Mouse (Mus musculus): Measurements from ENCODE around the gene Kif3c.

DNA sequence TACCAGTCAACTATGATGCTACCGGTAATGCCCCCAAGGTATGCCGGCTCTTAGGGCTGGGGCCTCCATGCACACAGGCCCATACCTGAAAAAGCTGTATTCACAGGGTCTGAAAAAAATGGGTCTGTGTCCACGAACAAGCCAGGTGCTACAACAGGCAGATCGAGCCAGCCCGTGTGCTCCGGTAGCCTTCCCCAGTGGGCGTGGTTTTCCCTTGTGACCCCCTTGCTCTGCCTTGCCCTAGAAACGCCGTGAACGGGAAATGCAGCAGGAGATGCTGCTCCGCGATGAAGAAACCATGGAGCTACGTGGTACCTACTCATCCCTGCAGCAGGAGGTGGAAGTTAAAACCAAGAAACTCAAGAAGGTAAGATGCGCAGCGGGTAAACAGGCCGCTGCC, 23.0 kb downstream of the Kif3c start:
- TF ChIP-seq EP300 (IDR thresholded peaks at IDR 0.05; ENCODE audit: low read depth) (no peak), CTCF (IDR thresholded peaks at IDR 0.05; ENCODE audit: low read depth) (no peak)
